Mouse (Mus musculus): ENCODE data around the gene Sema3e. TPM values are rescaled to one million over a fixed set of nuclear protein-coding genes. Genes with fewer than 3 reads are reported as not detected.

The Sema3e gene
- polyA plus RNA-seq, 1 experiment, result 23.6 TPM

GRCm38 (mm10) chr5:14028341-14028740 is 3.3 kb downstream of the Sema3e start:
- Histone ChIP-seq H3K4me3 (replicated peaks; ENCODE audit: extremely low read depth, low read depth, low read length) (no peak overlapping the region), H3K4me1 (ENCODE audit: control insufficient read depth, insufficient read depth, low read length) (no peaks in the 10 kb centered on the region)
- peak; percentile 9 for DNase-seq
- TF ChIP-seq CTCF (IDR thresholded peaks at IDR 0.05; ENCODE audit: insufficient read depth, low read length) (no peak), POLR2A (IDR thresholded peaks at IDR 0.05; ENCODE audit: borderline replicate concordance, extremely low read depth, low read depth, low read length) (no peak)
- WGBS, result 69% methylated on average over 7 of the region's 7 CpGs

GRCm38 (mm10) chr5:14030796-14031195 is 5.7 kb downstream of the Sema3e start:
- Histone ChIP-seq H3K4me1 (ENCODE audit: control insufficient read depth, insufficient read depth, low read length) (no peaks in the 10 kb centered on the region), H3K4me3 (replicated peaks; ENCODE audit: extremely low read depth, low read depth, low read length) (no peak overlapping the region)
- TF ChIP-seq CTCF (IDR thresholded peaks at IDR 0.05; ENCODE audit: insufficient read depth, low read length), result no peak
- no peak for TF ChIP-seq POLR2A (IDR thresholded peaks at IDR 0.05; ENCODE audit: borderline replicate concordance, extremely low read depth, low read depth, low read length)
- no peak for DNase-seq
- WGBS, result 44% methylated on average over 1 of the region's 1 CpGs

- TF ChIP-seq POLR2A (IDR thresholded peaks at IDR 0.05; ENCODE audit: borderline replicate concordance, extremely low read depth, low read depth, low read length), result no peak
- TF ChIP-seq CTCF (IDR thresholded peaks at IDR 0.05; ENCODE audit: insufficient read depth, low read length), result no peak
- no peaks in the 10 kb centered on the region for H3K4me1 ChIP-seq (ENCODE audit: control insufficient read depth, insufficient read depth, low read length)
- peak; percentile 12 for DNase-seq
- WGBS, result 32% methylated on average over 4 of the region's 4 CpGs
- H3K4me3 ChIP-seq (replicated peaks; ENCODE audit: extremely low read depth, low read depth, low read length), result no peak overlapping the region
These were observed 7.0 kb downstream of the Sema3e start for GRCm38 (mm10) chr5:14032056-14032455.

GRCm38 (mm10) chr5:14033302-14033701 is 8.2 kb downstream of the Sema3e start:
- TF ChIP-seq POLR2A (IDR thresholded peaks at IDR 0.05; ENCODE audit: borderline replicate concordance, extremely low read depth, low read depth, low read length) (no peak), CTCF (IDR thresholded peaks at IDR 0.05; ENCODE audit: insufficient read depth, low read length) (no peak)
- no peak for DNase-seq
- Histone ChIP-seq H3K4me3 (replicated peaks; ENCODE audit: extremely low read depth, low read depth, low read length) (no peak overlapping the region), H3K4me1 (ENCODE audit: control insufficient read depth, insufficient read depth, low read length) (no peaks in the 10 kb centered on the region)
- 37% methylated on average over 3 of the region's 3 CpGs for WGBS

GRCm38 (mm10) chr5:14038813-14039496 is 13.9 kb downstream of the Sema3e start:
- Histone ChIP-seq H3K4me1 (ENCODE audit: control insufficient read depth, insufficient read depth, low read length) (no peaks in the 10 kb centered on the region), H3K4me3 (replicated peaks; ENCODE audit: extremely low read depth, low read depth, low read length) (no peak overlapping the region)
- no peak for DNase-seq
- no peak for TF ChIP-seq CTCF (IDR thresholded peaks at IDR 0.05; ENCODE audit: insufficient read depth, low read length)
- TF ChIP-seq POLR2A (IDR thresholded peaks at IDR 0.05; ENCODE audit: borderline replicate concordance, extremely low read depth, low read depth, low read length), result no peak
- WGBS, result 33% methylated on average over 9 of the region's 9 CpGs

- no peak for TF ChIP-seq CTCF (IDR thresholded peaks at IDR 0.05; ENCODE audit: insufficient read depth, low read length)
- no peak for TF ChIP-seq POLR2A (IDR thresholded peaks at IDR 0.05; ENCODE audit: borderline replicate concordance, extremely low read depth, low read depth, low read length)
- no peak overlapping the region for H3K4me3 ChIP-seq (replicated peaks; ENCODE audit: extremely low read depth, low read depth, low read length)
- WGBS, result 23% methylated on average over 4 of the region's 4 CpGs
- H3K4me1 ChIP-seq (ENCODE audit: control insufficient read depth, insufficient read depth, low read length), result no peaks in the 10 kb centered on the region
- DNase-seq, result no peak
These were observed 15.1 kb downstream of the Sema3e start for GRCm38 (mm10) chr5:14040208-14040607.

- Histone ChIP-seq H3K4me3 (replicated peaks; ENCODE audit: extremely low read depth, low read depth, low read length) (no peak overlapping the region), H3K4me1 (ENCODE audit: control insufficient read depth, insufficient read depth, low read length) (no peaks in the 10 kb centered on the region)
- no peak for TF ChIP-seq CTCF (IDR thresholded peaks at IDR 0.05; ENCODE audit: insufficient read depth, low read length)
- DNase-seq, result no peak
- 84% methylated on average over 5 of the region's 5 CpGs for WGBS
These were observed 18.0 kb downstream of the Sema3e start for GRCm38 (mm10) chr5:14043116-14043515.

- no peak for TF ChIP-seq CTCF (IDR thresholded peaks at IDR 0.05; ENCODE audit: insufficient read depth, low read length)
- TF ChIP-seq POLR2A (IDR thresholded peaks at IDR 0.05; ENCODE audit: borderline replicate concordance, extremely low read depth, low read depth, low read length), result no peak
- Histone ChIP-seq H3K4me3 (replicated peaks; ENCODE audit: extremely low read depth, low read depth, low read length) (no peak overlapping the region), H3K4me1 (ENCODE audit: control insufficient read depth, insufficient read depth, low read length) (no peaks in the 10 kb centered on the region)
- DNase-seq, result no peak
- 84% methylated on average over 6 of the region's 6 CpGs for WGBS
These were observed 18.9 kb downstream of the Sema3e start for GRCm38 (mm10) chr5:14043983-14044382.

GRCm38 (mm10) chr5:14048660-14049059 is 23.6 kb downstream of the Sema3e start:
- no peak overlapping the region for H3K4me3 ChIP-seq (replicated peaks; ENCODE audit: extremely low read depth, low read depth, low read length)
- no peaks in the 10 kb centered on the region for H3K4me1 ChIP-seq (ENCODE audit: control insufficient read depth, insufficient read depth, low read length)
- TF ChIP-seq CTCF (IDR thresholded peaks at IDR 0.05; ENCODE audit: insufficient read depth, low read length), result no peak
- no peak for TF ChIP-seq POLR2A (IDR thresholded peaks at IDR 0.05; ENCODE audit: borderline replicate concordance, extremely low read depth, low read depth, low read length)
- 22% methylated on average over 7 of the region's 7 CpGs for WGBS
- no peak for DNase-seq

- no peak for DNase-seq
- TF ChIP-seq CTCF (IDR thresholded peaks at IDR 0.05; ENCODE audit: insufficient read depth, low read length), result no peak
- TF ChIP-seq POLR2A (IDR thresholded peaks at IDR 0.05; ENCODE audit: borderline replicate concordance, extremely low read depth, low read depth, low read length), result no peak
- Histone ChIP-seq H3K4me3 (replicated peaks; ENCODE audit: extremely low read depth, low read depth, low read length) (no peak overlapping the region), H3K4me1 (ENCODE audit: control insufficient read depth, insufficient read depth, low read length) (no peaks in the 10 kb centered on the region)
- 63% methylated on average over 5 of the region's 5 CpGs for WGBS
These were observed 29.4 kb downstream of the Sema3e start for GRCm38 (mm10) chr5:14054472-14054871.

All from lung, adult 2 months (tissue).